Mouse (Mus musculus) hindbrain, postnatal 0 days (tissue): ENCODE results near the gene Pole4. TPM values are rescaled to one million over a fixed set of nuclear protein-coding genes. Genes with fewer than 3 reads are reported as not detected.
A peak's percentile ranks its signal among the peaks of the same experiment; 100 is the strongest.
"Not testable (repeated sequence)": the region's sequence is repeated elsewhere in the genome, so short reads cannot be mapped to it uniquely, and the experiment has no call there.

ENCODE experiments used
- ATAC-seq: fragments of 200-750 bp; cut with Nextera tagmentation; 2 replicates; pipeline ENCODE4 v1.8.0; 2017; ENCODE audit warnings: mild to moderate bottlenecking, moderate TSS enrichment, moderate library complexity
- DNase-seq: peaks from one replicate; pipeline ENCODE4 v3.0.0-alpha.2; 2015; ENCODE audit warnings: low spot score
- H3K27ac ChIP-seq: fragments of 300-500 bp; sonication (generic); 2 replicates; pipeline ENCODE4 v1.5.1; 2014; ENCODE audit warnings: mild to moderate bottlenecking
- H3K27me3 ChIP-seq: fragments of 300-500 bp; sonication (generic); 2 replicates; pipeline ENCODE4 v1.6.1; 2014; ENCODE audit warnings: low read length, mixed read lengths; ENCODE audit not compliant: insufficient read depth
- H3K36me3 ChIP-seq: fragments of 300-500 bp; sonication (generic); 2 replicates; pipeline ENCODE4 v1.6.1; 2014; ENCODE audit warnings: low read length, mixed read lengths; ENCODE audit not compliant: insufficient read depth
- H3K4me1 ChIP-seq: fragments of 300-500 bp; sonication (generic); 2 replicates; pipeline ENCODE4 v1.6.1; 2014; ENCODE audit warnings: antibody characterized with exemption, low read length, mixed read lengths; ENCODE audit not compliant: insufficient read depth
- H3K4me2 ChIP-seq: fragments of 300-500 bp; sonication (generic); 2 replicates; pipeline ENCODE4 v1.6.1; 2014; ENCODE audit warnings: low read depth, mild to moderate bottlenecking, low read length, moderate library complexity, mixed read lengths
- H3K4me3 ChIP-seq: fragments of 300-500 bp; sonication (generic); 2 replicates; pipeline ENCODE4 v1.5.1; 2014; ENCODE audit warnings: low read length
- H3K9ac ChIP-seq: fragments of 300-500 bp; sonication (generic); replicated peaks from 2 replicates; pipeline ENCODE4 v1.6.1; 2014; ENCODE audit warnings: mild to moderate bottlenecking, low read length, moderate library complexity, mixed read lengths
- H3K9me3 ChIP-seq: fragments of 300-500 bp; sonication (generic); 2 replicates; pipeline ENCODE4 v1.6.1; 2016; ENCODE audit warnings: low read length, mixed read lengths
- CTCF ChIP-seq: IDR thresholded peaks from 2 replicates; pipeline ENCODE4 v1.5.1; 2016; ENCODE audit warnings: antibody characterized with exemption, control low read depth, low read depth
- WGBS: fragments of 180-500 bp; shearing (Covaris S2); extraction: QIAGEN DNeasy Blood & Tissue Kit; methylation state at CpG from one replicate; pipeline ENCODE4 v1.1.7; 2014; 5-methylcytosine and 5-hydroxymethylcytosine counted together
- polyA plus RNA-seq: library from polyadenylated mRNA; unstranded; fragments of >200 nt; fragmentation: Nextera tagmentation; extraction: Ambion mirVana; gene quantifications from 2 replicates; pipeline ENCODE4 v1.2.1, GENCODE M21; 2015
- total RNA-seq: library from RNA; depleted of rRNA; stranded (reverse); fragments of >200 nt; gene quantifications from 2 replicates; pipeline ENCODE4 v1.2.3, GENCODE M21; 2014

Pole4 gene
- total and polyA plus RNA-seq, 2 experiments from 2014 or later, result 68.4 to 142 TPM

DNA sequence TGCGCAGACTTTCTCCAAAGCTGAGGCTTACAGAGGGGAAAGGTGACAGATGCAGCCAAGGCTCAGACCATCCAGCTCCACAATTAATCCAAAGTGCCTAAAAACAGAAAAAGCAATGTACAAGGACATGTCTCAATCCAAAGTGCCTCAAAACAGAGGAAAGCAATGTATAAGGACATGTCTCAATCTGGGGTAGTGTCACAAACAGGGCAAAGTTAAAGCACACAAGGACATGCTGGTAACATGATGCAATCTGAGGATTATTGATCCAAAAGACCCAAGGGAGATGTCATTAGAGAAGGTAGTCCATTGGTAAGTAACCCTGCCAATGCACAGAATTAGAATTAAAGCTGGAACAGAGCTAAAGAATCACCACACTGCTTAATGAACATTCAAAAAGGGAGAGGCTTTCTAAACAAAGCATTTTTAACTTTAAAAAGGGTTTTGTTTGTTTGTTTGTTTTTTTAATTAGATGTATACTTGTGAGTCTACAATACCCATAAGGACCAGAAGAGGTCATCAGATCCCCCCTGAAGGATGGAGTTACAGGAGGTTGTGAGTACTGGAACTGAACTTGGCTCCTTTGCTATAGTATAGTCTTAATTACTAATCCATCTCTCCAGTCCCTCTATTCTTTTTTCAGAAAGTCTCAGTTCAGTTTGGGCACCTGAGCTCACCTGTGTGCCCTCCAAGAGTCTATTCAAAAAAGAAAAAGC, 57.1 kb downstream of the Pole4 start:
- ATAC-seq, result no peak
- 0 out of 2 replicates have a peak, but pooled peaks have one; percentile 21 for TF ChIP-seq CTCF

DNA sequence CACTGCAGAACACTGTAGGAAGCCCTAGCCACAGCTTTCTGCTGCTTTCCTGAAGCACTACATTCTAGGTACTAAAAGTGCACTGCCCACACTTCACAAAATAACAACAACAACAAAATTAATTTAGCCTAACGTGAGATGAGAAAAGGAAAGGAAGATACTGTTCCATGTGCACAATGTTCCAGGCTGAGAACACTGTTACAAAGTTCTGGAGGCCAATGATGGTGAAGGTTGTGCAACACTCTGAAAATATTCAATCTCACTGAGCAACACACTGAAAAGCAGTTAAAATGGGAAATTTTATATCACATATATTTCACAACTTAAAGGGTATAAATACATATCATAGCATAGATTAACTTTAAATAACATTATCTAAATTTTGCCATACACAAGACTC, 58.2 kb downstream of the Pole4 start:
- Histone ChIP-seq H3K4me2 (no peak overlapping the region), H3K27ac (no peak overlapping the region), H3K36me3 (no peaks in the 10 kb centered on the region), H3K4me3 (no peak overlapping the region), H3K4me1 (no peaks in the 10 kb centered on the region), H3K9ac (no peak overlapping the region), H3K9me3 (no peaks in the 10 kb centered on the region), H3K27me3 (no peaks in the 10 kb centered on the region)
- no peak for DNase-seq
- no peak for ATAC-seq
- no peak for TF ChIP-seq CTCF
- 93% methylated on average over 1 of the region's 1 CpGs for WGBS

More for the DNA sequence above, 57.1 kb downstream of the Pole4 start:
- no peak overlapping the region for H3K4me3 ChIP-seq
- no peak for DNase-seq
- no peak overlapping the region for H3K4me2 ChIP-seq
- WGBS, result 95% methylated on average over 1 of the region's 1 CpGs
- no peaks in the 10 kb centered on the region for H3K9me3 ChIP-seq
- H3K4me1 ChIP-seq, result no peaks in the 10 kb centered on the region
- no peaks in the 10 kb centered on the region for H3K36me3 ChIP-seq
- H3K27me3 ChIP-seq, result no peaks in the 10 kb centered on the region
- no peak overlapping the region for H3K9ac ChIP-seq
- H3K27ac ChIP-seq, result no peak overlapping the region

DNA sequence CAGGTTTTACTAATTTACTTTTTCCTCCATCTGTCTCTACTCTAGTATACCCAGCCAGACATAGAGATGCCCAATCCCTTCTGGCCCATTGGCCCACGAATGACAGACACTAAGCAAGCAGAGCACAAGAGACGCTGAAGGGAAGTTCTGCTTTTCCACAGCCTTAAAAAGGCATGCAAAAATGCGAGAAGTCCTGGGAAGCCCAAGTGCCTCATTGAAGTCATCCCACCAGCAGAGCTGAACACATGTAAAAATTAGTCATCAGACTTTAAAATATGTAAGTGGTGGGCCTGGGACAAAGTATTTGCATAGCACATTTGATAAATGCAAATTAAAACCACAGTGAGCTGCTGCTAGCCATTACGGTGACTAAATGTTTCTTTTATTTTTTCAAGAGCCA, 65.1 kb downstream of the Pole4 start:
- H3K27me3 ChIP-seq, result no peaks in the 10 kb centered on the region
- DNase-seq (no peak), ATAC-seq (no peak)
- no peak overlapping the region for H3K4me3 ChIP-seq
- no peaks in the 10 kb centered on the region for H3K9me3 ChIP-seq
- H3K36me3 ChIP-seq, result no peaks in the 10 kb centered on the region
- no peak for TF ChIP-seq CTCF
- no peak overlapping the region for H3K4me2 ChIP-seq
- H3K4me1 ChIP-seq, result no peaks in the 10 kb centered on the region
- no peak overlapping the region for H3K27ac ChIP-seq
- H3K9ac ChIP-seq, result no peak overlapping the region
- 71% methylated on average over 4 of the region's 4 CpGs for WGBS

DNA sequence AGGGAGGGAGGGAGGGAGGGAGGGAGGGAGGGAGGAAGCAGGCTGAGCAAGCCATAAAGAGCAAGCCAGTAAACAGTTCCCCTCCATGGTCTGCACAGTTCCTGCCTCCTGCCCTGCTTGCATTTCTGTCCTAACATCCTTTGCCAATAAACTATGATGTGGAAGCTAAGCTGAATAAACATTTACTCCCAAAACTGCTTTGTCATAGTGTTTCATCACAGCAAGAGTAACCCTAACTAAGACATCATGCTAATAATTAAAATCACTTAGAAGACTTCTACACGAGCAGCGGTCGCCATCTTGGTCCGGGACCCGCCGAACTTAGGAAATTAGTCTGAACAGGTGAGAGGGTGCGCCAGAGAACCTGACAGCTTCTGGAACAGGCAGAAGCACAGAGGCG, 79.8 kb downstream of the Pole4 start:
- not testable (repeated sequence) for H3K27ac ChIP-seq, H3K36me3 ChIP-seq, H3K9me3 ChIP-seq, DNase-seq, H3K4me3 ChIP-seq, H3K27me3 ChIP-seq, H3K4me1 ChIP-seq, ATAC-seq, H3K9ac ChIP-seq, H3K4me2 ChIP-seq
- 89% methylated on average over 7 of the region's 8 CpGs for WGBS

DNA sequence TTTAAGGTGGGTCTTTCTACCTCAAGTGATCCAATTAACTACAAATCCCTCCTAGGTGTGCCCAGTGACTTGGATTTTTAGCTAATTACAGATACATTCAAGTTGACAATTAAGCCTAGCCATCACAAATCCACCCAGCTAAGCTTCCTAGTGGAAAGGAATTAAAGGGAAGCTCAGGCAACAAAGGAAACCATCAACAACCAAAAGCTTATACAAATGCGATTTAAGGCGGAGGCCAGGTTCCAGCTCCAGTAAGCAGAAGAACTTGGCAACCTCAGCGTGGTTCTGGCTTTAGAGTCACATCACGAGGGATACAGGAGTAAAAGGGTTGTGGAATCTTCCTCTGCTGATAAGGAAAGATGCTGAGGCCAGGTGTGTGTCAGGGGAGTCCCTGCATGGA, 92.0 kb downstream of the Pole4 start:
- ATAC-seq (no peak), DNase-seq (no peak)
- no peak overlapping the region for H3K4me3 ChIP-seq
- no peaks in the 10 kb centered on the region for H3K27me3 ChIP-seq
- H3K27ac ChIP-seq, result no peak overlapping the region
- WGBS, result 55% methylated on average over 4 of the region's 4 CpGs
- no peak for TF ChIP-seq CTCF
- no peak overlapping the region for H3K9ac ChIP-seq
- H3K4me2 ChIP-seq, result no peak overlapping the region
- no peaks in the 10 kb centered on the region for H3K36me3 ChIP-seq
- H3K4me1 ChIP-seq, result no peaks in the 10 kb centered on the region
- 0 out of 2 replicates have a peak, but pooled peaks cover 2% of the 10 kb centered on the region for H3K9me3 ChIP-seq

DNA sequence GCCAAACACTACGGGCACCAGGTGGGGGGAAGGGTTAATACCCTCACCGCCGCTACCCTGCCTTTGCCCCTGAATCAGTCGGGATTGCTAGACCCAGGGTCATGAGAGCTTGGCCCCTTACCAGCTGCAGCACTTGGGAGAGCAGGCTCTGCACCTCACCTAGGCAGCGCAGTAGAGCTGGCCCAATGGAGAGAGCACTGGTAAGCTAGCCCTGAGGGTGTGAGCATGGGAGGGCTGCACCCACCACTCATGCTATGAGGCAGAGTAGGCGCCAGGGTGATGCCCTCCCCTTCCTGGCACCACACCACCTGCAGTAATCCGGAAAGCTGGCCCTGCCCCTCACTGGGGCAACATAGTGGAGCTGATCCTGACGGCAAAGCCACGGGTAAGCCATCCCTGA, 94.1 kb downstream of the Pole4 start:
- DNase-seq, result no peak
- H3K27me3 ChIP-seq, result no peaks in the 10 kb centered on the region
- TF ChIP-seq CTCF, result no peak
- no peak overlapping the region for H3K4me3 ChIP-seq
- H3K36me3 ChIP-seq, result no peaks in the 10 kb centered on the region
- no peak overlapping the region for H3K4me2 ChIP-seq
- no peak; the same call in 1 of the 2 replicates for ATAC-seq
- H3K4me1 ChIP-seq, result no peaks in the 10 kb centered on the region
- H3K27ac ChIP-seq, result no peak overlapping the region
- H3K9ac ChIP-seq, result no peak overlapping the region
- 0 out of 2 replicates have a peak, but pooled peaks cover 2% of the 10 kb centered on the region for H3K9me3 ChIP-seq
- 81% methylated on average over 9 of the region's 9 CpGs for WGBS

DNA sequence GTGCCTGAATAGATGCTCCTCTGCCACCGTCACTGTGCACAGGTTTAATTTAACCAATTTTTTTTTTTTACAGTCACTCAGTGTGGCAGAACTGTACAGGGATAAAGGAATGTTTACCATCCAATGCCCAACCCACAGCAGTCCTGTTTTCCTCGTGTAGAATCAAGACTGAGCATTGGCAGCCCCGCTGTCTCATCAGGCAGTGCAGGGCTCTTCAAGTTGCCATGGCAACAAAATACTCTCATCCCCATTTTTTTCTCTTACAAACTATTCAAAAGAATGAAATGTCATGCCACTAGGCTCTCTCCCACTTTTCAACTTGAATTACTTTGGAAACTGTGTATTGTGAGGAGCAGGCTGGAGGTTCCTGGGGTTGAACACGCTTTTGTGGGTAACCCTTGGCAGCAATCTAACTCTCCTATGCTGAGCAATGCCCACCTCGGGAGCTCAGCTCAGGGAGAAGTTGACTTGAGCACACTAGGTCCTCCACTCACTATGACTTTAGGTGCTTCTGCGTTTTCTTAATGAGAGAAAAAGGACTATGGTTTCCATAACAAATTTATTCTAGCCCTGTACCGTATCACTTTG, 95.7 kb downstream of the Pole4 start:
- no peak; the same call in 1 of the 2 replicates for TF ChIP-seq CTCF
- Histone ChIP-seq H3K9me3 (0 out of 2 replicates have a peak, but pooled peaks cover 2% of the 10 kb centered on the region), H3K36me3 (no peaks in the 10 kb centered on the region), H3K4me3 (no peak overlapping the region), H3K9ac (no peak overlapping the region), H3K27me3 (no peaks in the 10 kb centered on the region), H3K4me2 (no peak overlapping the region), H3K27ac (no peak overlapping the region), H3K4me1 (no peaks in the 10 kb centered on the region)
- DNase-seq (peak; percentile 58), ATAC-seq (peak; percentile 58; the same call in 1 of the 2 replicates)
- 32% methylated on average over 7 of the region's 7 CpGs for WGBS
